In the genomic region with DNA sequence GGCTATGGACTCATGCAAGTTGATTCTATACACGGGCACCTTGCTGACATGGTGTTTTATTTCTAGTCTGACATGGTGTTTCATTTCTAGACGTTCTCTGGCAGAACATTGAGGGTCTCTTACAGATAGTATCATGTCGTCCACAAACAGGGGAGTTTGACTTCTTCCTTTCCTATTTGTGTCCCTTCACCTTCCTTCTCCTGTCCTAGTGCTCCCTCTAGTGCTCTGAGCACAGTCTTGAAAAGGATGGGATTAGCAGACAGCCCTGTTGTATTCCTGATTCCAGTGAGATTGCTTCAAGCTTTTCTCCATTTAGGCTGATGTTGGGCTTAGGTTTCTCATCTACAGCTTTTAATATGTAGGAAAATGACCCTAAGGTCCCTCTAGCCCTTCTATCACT, we compare ENCODE assay signal across 9 mouse cellular contexts. TPM values are rescaled to one million over a fixed set of nuclear protein-coding genes. Genes with fewer than 3 reads are reported as not detected.
DNase-seq lines count a peak whose midpoint lies in the region; ATAC-seq and TF ChIP-seq lines count a peak whose summit lies in the region.
"Had no signal": no experiment of that assay in that cellular context is flagged by ENCODE, and none has a peak within 500 bp of the region (broad histone marks: within the 10 kb centered on the region; RNA-seq: fewer than 3 reads in every experiment).

No protein-coding gene starts in this region.

- no peaks in the 10 kb centered on the region for H3K4me1 ChIP-seq in cerebellum, adult 2 months (ENCODE audit: control insufficient read depth, insufficient read depth, low read length)
- H3K4me1 ChIP-seq in liver, adult 2 months (ENCODE audit: control insufficient read depth, insufficient read depth, low read length): no peaks in the 10 kb centered on the region
- H3K4me1 ChIP-seq: embryonic facial prominence, embryonic 15.5 days had no signal

- WGBS in cerebellum, adult 2 months: 27% methylated on average over 3 of the region's 3 CpGs
- WGBS in liver, adult 2 months: 28% methylated on average over 3 of the region's 3 CpGs

- no peak overlapping the region for H3K4me3 ChIP-seq in cerebellum, adult 2 months (replicated peaks; ENCODE audit: insufficient read depth, low read depth, low read length)
- no peak overlapping the region for H3K4me3 ChIP-seq in liver, adult 2 months (ENCODE audit: insufficient read depth, low read depth, low read length)
- H3K4me3 ChIP-seq: embryonic facial prominence, embryonic 15.5 days had no signal

- H3K27ac ChIP-seq in cerebellum, adult 2 months (ENCODE audit: insufficient read depth, low read length): no peak overlapping the region
- no peak overlapping the region for H3K27ac ChIP-seq in liver, adult 2 months (replicated peaks; ENCODE audit: insufficient read depth, low read depth, low read length)
- H3K27ac ChIP-seq: embryonic facial prominence, embryonic 15.5 days had no signal

- DNase-seq in cerebellum, adult 2 months: peak; percentile 26 to 47
- peak; percentile 13 for DNase-seq in liver, adult 2 months (ENCODE audit: extremely low read depth, low read depth, low spot score)
- no peak for DNase-seq in liver
- DNase-seq in cerebellum, adult 8-10 months: peak; percentile 46
- peak; percentile 47 for DNase-seq in left cerebral cortex, postnatal 4 days
- no peak for DNase-seq in gastrocnemius, adult 8-10 months (ENCODE audit: low spot score in 2 of 2)
- DNase-seq in urinary bladder, adult 2 months (ENCODE audit: low spot score): no peak

- peak; percentile 62; the same call in 1 of the 2 replicates for TF ChIP-seq CTCF in cerebellum, adult 2 months (IDR thresholded peaks at IDR 0.05; ENCODE audit: borderline replicate concordance, insufficient read depth, low read depth, low read length)
- TF ChIP-seq CTCF in liver, adult 2 months (IDR thresholded peaks at IDR 0.05; ENCODE audit: low read depth, low read length): no peak

- H3K9ac ChIP-seq in liver, adult 2 months (ENCODE audit: low read depth, low read length): no peak overlapping the region
- H3K9ac ChIP-seq: embryonic facial prominence, embryonic 15.5 days had no signal

- no peak for TF ChIP-seq POLR2A in cerebellum, adult 2 months (IDR thresholded peaks at IDR 0.05; ENCODE audit: borderline replicate concordance, insufficient read depth, low read length)
- no peak for TF ChIP-seq POLR2A in liver, adult 2 months (IDR thresholded peaks at IDR 0.05; ENCODE audit: extremely low read depth, insufficient read depth, low read length)

- no peaks in the 10 kb centered on the region for H3K36me3 ChIP-seq in liver, adult 2 months (ENCODE audit: control insufficient read depth, insufficient read depth, low read length)
- H3K36me3 ChIP-seq: embryonic facial prominence, embryonic 15.5 days had no signal

- no peak for ATAC-seq in cerebellum, adult (ENCODE audit: insufficient number of reproducible peaks, low FRiP score, low TSS enrichment)

- intact Hi-C loops in left cerebral cortex, postnatal 4 days (cut with DNase I): loop anchor here (2.0 kb wide), 1 partner anchor 96 kb away; no protein-coding TSS in a partner anchor

- H3K27me3 ChIP-seq in cerebellum, adult 2 months (ENCODE audit: control insufficient read depth, insufficient read depth, low read length): no peaks in the 10 kb centered on the region
- H3K27me3 ChIP-seq in liver, adult 2 months (ENCODE audit: control insufficient read depth, insufficient read depth, low read length): 0 out of 2 replicates have a peak, but pooled peaks cover 3% of the 10 kb centered on the region
- H3K27me3 ChIP-seq: embryonic facial prominence, embryonic 15.5 days had no signal

- no peaks in the 10 kb centered on the region for H3K79me2 ChIP-seq in liver, adult 2 months (ENCODE audit: control insufficient read depth, insufficient read depth, low read length)

RNA-seq across cellular contexts. Expression of a gene that starts 11.9 kb away (rescaled TPM):
- polyA plus RNA-seq in cerebellum, adult 2 months (2012; rRNA removed): 152 and 164 TPM in 2 replicates
- total RNA-seq in liver, adult 2 months (2014; rRNA removed): 0.07 TPM in 1 of 2 replicates, not detected in the other
- not detected in 2 replicates for polyA plus RNA-seq in liver, adult 2 months (2012; rRNA removed)
- total RNA-seq in left cerebral cortex, postnatal 4 days (2021): 100 to 1,000 TPM; 135 to 150 TPM
- not detected for total RNA-seq in gastrocnemius, adult 8-10 months (2022)
- polyA plus RNA-seq in urinary bladder, adult 2 months (2012; rRNA removed): 0.04 and 0.12 TPM in 2 replicates

Comparison
In these comparisons a context has a peak if more than half of its experiments do, and no peak if none do; other contexts are left out.
1. DNase-seq: peak in cerebellum, adult 2 months (2 of 2), liver, adult 2 months (single experiment), cerebellum, adult 8-10 months (single experiment) and left cerebral cortex, postnatal 4 days (single experiment); none in liver (single experiment), gastrocnemius, adult 8-10 months (0 of 2) and urinary bladder, adult 2 months (single experiment).
2. RNA of a gene that starts 11.9 kb away (total RNA-seq): 135 to 150 TPM in left cerebral cortex, postnatal 4 days; not detected in gastrocnemius, adult 8-10 months and 0.07 TPM in liver, adult 2 months; every median in the first group is over 100 times any median in the second.